Mouse (Mus musculus): Measurements from ENCODE around the gene Csn2.

The Csn2 gene

GRCm38 (mm10) chr5:87699530-87699929 is at the start of gene Csn2:
Gene Csn2 (minus strand): TSS chr5:87699630.
- DNase-seq: no peak

- no peak for DNase-seq
These were observed 35.4 kb upstream of the Csn2 start for GRCm38 (mm10) chr5:87734821-87735220.

GRCm38 (mm10) chr5:87705891-87706290 is 6.5 kb upstream of the Csn2 start:
- DNase-seq: no peak

- no peak for DNase-seq
These were observed 33.5 kb downstream of the Csn2 start, which contains the start of gene Csn1s1 for GRCm38 (mm10) chr5:87665908-87666307. Gene Csn1s1 (plus strand): TSS chr5:87666208.

GRCm38 (mm10) chr5:87642787-87643186 is 56.6 kb downstream of the Csn2 start:
- DNase-seq: no peak
